Mouse (Mus musculus) spleen, postnatal 36 days (tissue): ENCODE data around the gene Tm7sf3.
A peak's percentile ranks its signal among the peaks of the same experiment; 100 is the strongest.

Experiments used
- DNase-seq, 2 experiments: peaks; one replicate each; pipeline ENCODE4 v3.0.0; 2022; ENCODE audit warnings: low spot score in 2 of 2, mixed read lengths in 1 of 2

Gene Tm7sf3

DNA sequence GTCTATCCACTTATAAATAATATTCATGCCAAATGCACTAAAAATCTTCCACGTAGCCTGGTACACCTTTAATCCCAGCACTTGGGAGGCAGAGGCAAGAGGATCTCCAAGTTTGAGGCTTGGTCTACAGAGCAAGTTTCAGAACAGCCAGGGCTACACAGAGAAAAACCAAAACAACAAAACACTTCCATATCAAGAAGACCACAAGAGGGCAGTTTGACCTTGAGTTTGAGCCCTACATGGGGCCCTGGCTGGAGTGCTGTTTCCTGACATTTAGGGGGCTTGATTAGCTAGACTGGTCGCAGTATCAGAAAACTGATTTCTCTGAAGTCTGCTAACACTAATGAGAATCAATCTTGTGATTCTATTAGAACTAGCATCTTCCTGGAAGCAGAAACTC is 18.0 kb upstream of the Tm7sf3 start:
- DNase-seq = peak; percentile 16 to 23

- no peak for DNase-seq
Measured at GRCm38 (mm10) chr6:146653197-146653596, 10.6 kb upstream of the Tm7sf3 start.

DNA sequence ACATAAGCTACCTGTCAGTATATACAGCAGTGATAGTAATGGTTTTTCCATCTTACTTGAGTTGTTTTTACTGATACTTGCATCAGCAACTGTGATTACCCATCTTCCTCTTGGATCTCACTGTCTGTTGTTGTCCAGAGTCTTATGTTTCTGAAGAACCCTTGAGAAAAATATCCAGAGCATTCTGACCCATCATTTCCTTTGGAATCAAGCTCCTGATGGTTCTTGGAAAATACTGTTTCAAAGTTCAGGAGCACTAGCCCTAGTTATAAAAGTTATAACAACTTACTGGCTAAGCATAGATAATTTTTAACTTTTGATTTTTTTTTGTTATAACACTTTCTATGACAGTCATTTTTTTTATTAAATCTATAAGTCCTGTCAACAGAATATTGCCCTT is 8.8 kb upstream of the Tm7sf3 start:
- DNase-seq = no peak

GRCm38 (mm10) chr6:146650013-146650412 is 7.4 kb upstream of the Tm7sf3 start:
- no peak for DNase-seq

DNA sequence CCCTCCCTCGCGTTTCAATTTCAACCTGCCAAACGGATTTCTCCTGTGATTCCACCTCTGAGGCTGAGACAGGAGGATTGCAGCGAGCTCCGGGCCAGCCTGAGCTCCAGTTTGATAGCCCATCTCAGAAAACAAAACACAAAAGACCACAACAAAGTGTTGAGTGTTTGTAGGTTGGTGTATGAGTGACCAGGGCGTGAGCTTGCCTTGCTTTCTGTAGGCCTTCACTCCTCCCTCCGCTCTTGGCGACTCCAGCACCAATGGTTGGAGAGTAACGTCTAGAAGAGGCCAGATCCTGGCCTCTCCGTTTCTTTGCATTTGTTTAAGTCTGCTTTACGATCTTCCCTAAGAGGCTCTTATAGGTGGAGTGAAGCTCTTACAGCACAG is 553 bp upstream of the Tm7sf3 start:
- DNase-seq = no peak

- DNase-seq = no peak
Measured at GRCm38 (mm10) chr6:146641621-146642210, 908 bp downstream of the Tm7sf3 start.

GRCm38 (mm10) chr6:146640991-146641390 is 1.6 kb downstream of the Tm7sf3 start:
- no peak for DNase-seq

DNA sequence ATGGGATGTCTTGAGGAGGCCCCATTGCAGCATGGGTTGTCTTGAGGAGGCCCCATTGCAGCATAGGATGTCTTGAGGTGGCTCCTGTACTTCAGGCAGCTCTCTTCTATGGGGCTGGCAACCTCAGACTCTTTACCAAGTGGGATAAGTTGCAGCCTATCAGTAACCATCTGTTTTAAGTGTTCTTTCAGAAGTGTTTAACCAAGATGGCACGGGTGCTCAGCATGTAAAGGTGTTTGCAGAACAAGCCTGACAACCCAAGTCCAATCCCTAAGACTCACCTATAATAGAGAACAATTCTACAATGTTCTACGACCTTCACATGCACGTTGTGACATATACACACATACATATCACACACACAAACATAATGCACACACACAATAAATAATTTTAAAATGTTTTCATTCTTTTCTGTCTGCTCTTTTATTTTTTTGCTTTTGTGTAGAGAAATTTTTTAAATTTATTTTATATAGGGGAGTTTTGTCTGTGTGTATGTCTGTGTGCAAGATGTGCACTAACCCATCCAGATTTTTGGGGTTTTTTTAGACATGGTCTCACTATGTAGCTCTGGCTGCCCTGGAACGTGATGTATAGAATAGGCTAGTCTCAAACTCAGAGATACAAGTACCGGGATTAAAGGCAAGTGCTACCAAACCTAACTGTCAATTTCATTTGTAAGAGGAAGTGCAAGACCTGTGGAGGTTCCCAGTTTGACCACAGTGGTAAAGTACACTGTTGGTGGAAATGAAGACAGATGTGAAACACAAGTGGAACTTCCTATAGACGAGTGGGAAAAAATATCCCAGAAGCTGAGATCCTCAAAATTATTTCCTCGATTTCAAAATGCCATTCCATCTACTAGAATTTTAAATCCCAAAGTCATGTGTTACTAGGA is 2.3 kb downstream of the Tm7sf3 start:
- no peak for DNase-seq

DNA sequence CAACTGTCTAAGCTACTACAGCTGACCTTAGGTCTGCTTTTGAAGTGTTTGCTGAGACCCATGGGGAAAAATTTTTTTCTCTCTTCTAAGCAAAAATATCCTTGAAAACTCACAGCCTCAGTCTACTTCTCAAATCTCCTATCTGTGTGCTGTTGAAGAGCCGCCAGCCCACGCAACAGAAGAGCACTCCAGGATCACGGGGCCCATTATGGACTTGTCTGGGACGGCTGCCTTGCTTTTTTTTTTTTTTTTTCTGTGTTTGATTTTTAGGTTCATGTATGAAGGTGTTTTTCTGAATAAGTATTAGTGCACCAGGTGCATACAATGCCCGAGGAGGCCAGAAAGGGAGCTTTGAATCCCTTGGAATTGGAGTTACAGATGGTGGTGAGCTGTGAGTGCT is 6.1 kb downstream of the Tm7sf3 start:
- no peak for DNase-seq

DNA sequence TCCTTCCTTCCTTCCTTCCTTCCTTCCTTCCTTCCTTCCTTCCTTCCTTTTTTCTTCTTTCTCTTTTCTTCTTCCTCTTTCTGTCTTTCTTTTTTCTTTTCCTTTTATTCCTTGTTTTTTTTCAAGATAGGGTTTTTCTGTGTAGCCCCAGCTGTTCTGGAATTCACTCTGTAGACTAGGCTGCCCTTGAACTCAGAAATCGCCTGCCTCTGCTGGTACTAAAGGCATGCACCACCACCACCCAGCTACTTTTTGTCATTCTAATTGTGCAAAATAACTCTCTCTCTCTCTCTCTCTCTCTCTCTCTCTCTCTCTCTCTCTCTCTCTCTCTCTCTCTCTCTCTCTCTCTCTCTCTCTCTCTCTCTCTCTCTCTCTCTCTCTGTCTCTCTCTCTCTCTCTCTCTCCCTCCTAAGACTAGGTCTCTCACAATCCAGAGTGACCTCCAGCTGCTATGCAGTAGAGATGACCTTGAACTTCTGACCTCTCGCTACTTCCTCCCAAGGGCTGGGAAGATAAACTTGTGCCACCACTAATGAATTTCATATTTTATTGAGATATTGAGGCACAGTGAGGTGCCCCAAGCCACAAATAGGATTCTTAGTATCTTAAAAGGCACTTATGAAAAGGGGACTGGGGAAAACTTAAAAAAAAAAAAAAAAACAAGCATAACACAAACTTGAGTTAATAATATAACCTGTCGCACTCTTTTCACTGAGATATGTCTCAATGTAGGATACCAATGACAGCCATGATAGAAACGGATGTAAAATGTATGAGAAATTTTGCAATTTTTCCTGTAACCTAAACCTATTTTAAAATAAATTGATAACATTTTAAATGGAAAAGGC is 7.6 kb downstream of the Tm7sf3 start:
- no peak for DNase-seq

- DNase-seq = peak; percentile 70 to 76
Measured at GRCm38 (mm10) chr6:146634015-146634722, 8.5 kb downstream of the Tm7sf3 start.

DNA sequence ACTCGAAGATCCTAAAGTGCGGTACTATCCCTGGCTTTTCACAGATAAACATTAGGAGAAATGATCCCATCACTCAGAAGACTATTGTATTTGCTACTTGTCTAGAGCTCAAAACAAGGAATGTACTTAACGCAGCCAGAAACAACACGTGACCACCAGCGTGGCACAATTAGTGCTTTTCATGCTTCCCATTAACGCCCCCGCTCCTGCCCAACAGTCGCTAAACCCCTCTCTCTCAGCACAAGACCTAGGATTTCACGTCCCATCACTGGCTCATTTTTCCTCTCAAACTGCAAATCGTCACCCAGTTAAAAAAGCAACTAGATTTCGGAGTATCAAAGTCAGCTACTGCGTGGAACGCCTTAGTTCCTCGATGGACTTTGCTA is 9.0 kb downstream of the Tm7sf3 start:
- peak in 1 of 2 experiments; percentile 23 for DNase-seq

GRCm38 (mm10) chr6:146633097-146633496 is 9.5 kb downstream of the Tm7sf3 start:
- DNase-seq = no peak

DNA sequence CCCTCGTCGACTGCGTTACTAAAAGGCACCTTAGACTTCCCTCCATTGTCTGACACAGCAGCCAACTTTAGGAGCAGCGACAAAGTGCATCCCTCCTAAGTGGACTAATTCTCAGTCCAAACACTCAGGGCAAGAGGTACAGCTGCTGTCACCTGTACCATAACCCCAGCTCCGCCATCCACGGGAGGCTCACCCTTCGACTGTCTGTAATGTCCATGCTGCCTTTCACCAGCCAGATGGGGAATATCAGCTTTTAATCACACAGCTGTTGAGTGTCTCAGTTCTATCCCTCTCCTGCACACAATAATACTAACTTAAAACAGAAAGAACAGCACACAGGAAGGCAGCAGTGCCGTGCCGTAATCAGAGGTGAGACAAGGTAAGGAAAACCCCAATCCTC is 10.2 kb downstream of the Tm7sf3 start:
- no peak for DNase-seq

GRCm38 (mm10) chr6:146631847-146632246 is 10.8 kb downstream of the Tm7sf3 start:
- no peak for DNase-seq

- DNase-seq = no peak
Measured at GRCm38 (mm10) chr6:146630961-146631360, 11.7 kb downstream of the Tm7sf3 start.

DNA sequence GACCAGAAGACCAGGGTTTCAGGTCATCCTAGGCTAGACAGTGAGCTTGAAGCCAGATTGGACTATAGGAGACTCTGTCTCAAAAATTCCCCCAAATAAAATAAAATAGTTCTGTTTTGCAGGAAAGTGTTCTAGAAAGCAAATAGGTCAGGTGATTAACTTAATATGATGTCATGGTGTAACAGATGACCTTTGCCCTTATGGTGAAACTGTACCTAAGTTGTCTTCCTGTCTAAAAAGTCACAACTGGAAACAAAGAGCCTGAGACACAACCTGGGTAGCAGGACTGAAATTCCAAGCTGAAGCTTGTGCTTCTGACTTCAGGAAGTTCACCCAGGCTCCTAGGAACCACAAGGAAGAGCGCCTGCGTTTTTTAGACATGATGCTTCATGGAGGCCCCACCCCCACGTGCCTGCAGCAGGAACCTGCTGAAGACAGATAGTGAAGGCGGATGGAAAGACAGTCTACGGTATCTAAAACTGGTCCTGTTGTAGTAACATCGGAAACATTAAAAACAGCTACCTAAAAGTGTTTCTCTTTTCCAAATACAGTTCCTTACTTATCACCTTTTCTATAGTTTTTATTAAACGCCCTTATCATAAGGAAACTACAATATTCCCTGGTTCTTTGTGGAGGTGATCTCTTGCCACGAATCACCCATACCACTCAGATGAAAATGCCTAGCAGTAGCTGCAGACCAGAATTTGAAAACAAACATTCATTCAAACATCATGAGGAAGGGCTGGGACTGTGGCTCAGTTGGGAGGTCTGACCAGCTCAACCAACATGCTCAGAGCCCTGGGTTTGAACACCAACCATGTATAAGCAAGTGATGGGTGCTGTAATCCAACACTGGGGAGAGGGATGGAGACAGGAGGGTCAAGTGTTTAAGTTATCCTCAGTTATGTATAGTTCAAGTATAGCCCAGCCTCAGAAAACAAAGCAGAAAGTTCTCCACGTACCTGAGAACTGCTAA is 12.6 kb downstream of the Tm7sf3 start:
- peak; percentile 49 to 73 for DNase-seq

DNA sequence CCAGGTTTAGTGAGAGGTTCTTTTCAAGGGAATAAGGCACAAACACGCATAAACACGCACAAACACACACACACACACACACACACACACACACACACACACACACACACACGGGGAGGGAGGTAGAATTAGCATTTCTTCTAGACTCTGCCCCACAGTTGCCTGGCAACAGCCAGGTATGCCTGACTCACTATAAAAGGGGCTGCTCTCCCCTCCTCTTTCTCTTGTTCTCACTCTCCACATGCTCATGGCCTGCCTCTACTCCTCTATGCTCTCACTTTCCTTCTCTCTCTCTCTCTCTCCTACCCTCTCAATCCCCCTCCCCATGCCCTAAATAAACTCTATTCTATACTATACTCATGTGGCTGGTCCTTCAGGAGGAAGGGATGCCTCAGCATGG is 14.5 kb downstream of the Tm7sf3 start:
- no peak for DNase-seq

GRCm38 (mm10) chr6:146616670-146617069 is 26.0 kb downstream of the Tm7sf3 start:
- no peak for DNase-seq

DNA sequence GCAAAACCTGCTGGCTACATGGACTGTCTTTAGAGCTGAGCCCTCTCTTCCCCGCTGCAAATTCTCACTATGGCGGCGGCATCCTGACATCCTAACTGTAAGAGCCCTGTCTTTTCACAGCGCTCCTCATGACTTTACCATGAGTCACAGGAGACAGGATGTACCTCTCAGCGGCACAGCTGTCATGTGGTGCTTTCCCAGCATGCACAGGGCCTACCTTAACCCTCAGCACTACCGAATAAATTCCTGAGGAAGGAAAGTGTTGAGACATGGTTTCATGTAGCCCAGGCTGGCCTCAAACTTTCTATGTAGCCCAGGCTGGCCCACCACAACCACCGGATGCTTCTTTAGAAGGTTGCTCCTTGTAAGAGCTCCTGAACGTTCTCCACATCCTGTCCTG is 26.7 kb downstream of the Tm7sf3 start:
- DNase-seq = no peak

- DNase-seq = peak in 1 of 2 experiments; percentile 27
Measured at GRCm38 (mm10) chr6:146614541-146614940, 28.1 kb downstream of the Tm7sf3 start.
